Mouse (Mus musculus): ENCODE data around the gene Zdhhc18.
"Not testable (repeated sequence)": the region's sequence is repeated elsewhere in the genome, so short reads cannot be mapped to it uniquely, and the experiment has no call there.

Gene Zdhhc18

GRCm38 (mm10) chr4:133662945-133663344, 13.0 kb upstream of the Zdhhc18 start:
- no peak for DNase-seq

- DNase-seq: no peak
Measured at GRCm38 (mm10) chr4:133662421-133662820, 12.5 kb upstream of the Zdhhc18 start.

- peak; percentile 95 to 97 for DNase-seq
Measured at GRCm38 (mm10) chr4:133660193-133661155, 10.5 kb upstream of the Zdhhc18 start.

- DNase-seq: peak; percentile 80 to 87
Measured at GRCm38 (mm10) chr4:133659497-133660192, 9.7 kb upstream of the Zdhhc18 start.

- DNase-seq: no peak
Measured at GRCm38 (mm10) chr4:133658729-133659128, 8.8 kb upstream of the Zdhhc18 start.

- DNase-seq: no peak
Measured at GRCm38 (mm10) chr4:133657829-133658458, 8.0 kb upstream of the Zdhhc18 start.

GRCm38 (mm10) chr4:133656997-133657396, 7.0 kb upstream of the Zdhhc18 start:
- DNase-seq: peak in 1 of 2 experiments; percentile 62

GRCm38 (mm10) chr4:133656294-133656693, 6.3 kb upstream of the Zdhhc18 start:
- peak; percentile 58 to 86 for DNase-seq

GRCm38 (mm10) chr4:133654070-133654469, 4.1 kb upstream of the Zdhhc18 start:
- not testable (repeated sequence) for DNase-seq

GRCm38 (mm10) chr4:133652746-133653145, 2.8 kb upstream of the Zdhhc18 start:
- no peak for DNase-seq

- DNase-seq: no peak
Measured at GRCm38 (mm10) chr4:133651986-133652385, 2.0 kb upstream of the Zdhhc18 start.

- no peak for DNase-seq
Measured at GRCm38 (mm10) chr4:133651445-133651844, 1.5 kb upstream of the Zdhhc18 start.

- DNase-seq: not testable (repeated sequence)
Measured at GRCm38 (mm10) chr4:133649464-133649863, 490 bp downstream of the Zdhhc18 start.

GRCm38 (mm10) chr4:133645680-133646079, 4.3 kb downstream of the Zdhhc18 start:
- DNase-seq: no peak

GRCm38 (mm10) chr4:133645195-133645594, 4.8 kb downstream of the Zdhhc18 start:
- DNase-seq: no peak

GRCm38 (mm10) chr4:133634043-133634410, 15.9 kb downstream of the Zdhhc18 start:
- DNase-seq: no peak

GRCm38 (mm10) chr4:133633332-133634042, 16.5 kb downstream of the Zdhhc18 start:
- peak; percentile 86 to 92 for DNase-seq

GRCm38 (mm10) chr4:133632483-133633327, 17.2 kb downstream of the Zdhhc18 start:
- DNase-seq: peak; percentile 31 to 69

- peak; percentile 61 to 65 for DNase-seq
Measured at GRCm38 (mm10) chr4:133631769-133632411, 18.1 kb downstream of the Zdhhc18 start.

- peak in 1 of 2 experiments; percentile 59 for DNase-seq
Measured at GRCm38 (mm10) chr4:133631071-133631768, 18.7 kb downstream of the Zdhhc18 start.
